Mouse (Mus musculus) CH12.LX (cell line): Measurements from ENCODE around the gene Sdhb. TPM values are rescaled to one million over a fixed set of nuclear protein-coding genes. Genes with fewer than 3 reads are reported as not detected.

Experiments
- DNase-seq: peaks from one replicate; pipeline ENCODE4 v3.0.0-alpha.2; 2013; ENCODE audit errors: extremely low read depth
- H3K27ac ChIP-seq: 2 replicates; pipeline ENCODE4 v1.5.1; 2012; ENCODE audit warnings: low read depth, mild to moderate bottlenecking, control low read depth, moderate library complexity; ENCODE audit not compliant: insufficient read depth
- H3K27me3 ChIP-seq: replicated peaks from 2 replicates; pipeline ENCODE3; 2012; ENCODE audit warnings: inconsistent platforms
- H3K36me3 ChIP-seq, 2 experiments: replicated peaks in 1 of 2; 2 replicates each; pipeline versions ENCODE3 to v1.6.1; 2012; ENCODE audit warnings: inconsistent platforms in 1 of 2, low read length in 1 of 2, mild to moderate bottlenecking in 1 of 2, mixed read lengths in 1 of 2, moderate library complexity in 1 of 2; ENCODE audit not compliant: control insufficient read depth in 1 of 2, insufficient read depth in 1 of 2
- H3K4me1 ChIP-seq, 2 experiments: 2 replicates each; pipeline ENCODE4 v1.6.1; 2012; ENCODE audit warnings: inconsistent platforms in 1 of 2, moderate library complexity in 1 of 2; ENCODE audit not compliant: insufficient read depth in 2 of 2, control insufficient read depth in 1 of 2
- H3K4me2 ChIP-seq: 2 replicates; pipeline ENCODE4 v1.6.1; 2012; ENCODE audit warnings: low read depth, mild to moderate bottlenecking, control low read depth; ENCODE audit not compliant: poor library complexity, insufficient read depth, severe bottlenecking
- H3K4me3 ChIP-seq, 3 experiments: fragments of 150-350 bp in 1 of 3; sonication (generic) in 1 of 3; replicated peaks in 1 of 3; 2 replicates each; pipeline versions ENCODE3 to v1.5.1; 2011 to 2012; ENCODE audit warnings: low read depth in 2 of 3, low read length in 2 of 3, mild to moderate bottlenecking in 2 of 3, moderate library complexity in 2 of 3, control low read depth in 1 of 3, improper control_type of control experiment in 1 of 3, inconsistent platforms in 1 of 3, mixed read lengths in 1 of 3; ENCODE audit not compliant: poor library complexity in 1 of 3
- H3K79me2 ChIP-seq: replicated peaks from 2 replicates; pipeline ENCODE4 v1.6.1; 2012; ENCODE audit warnings: mild to moderate bottlenecking, moderate library complexity; ENCODE audit not compliant: control insufficient read depth, poor library complexity, insufficient read depth, severe bottlenecking; ENCODE audit errors: extremely low read depth
- H3K9ac ChIP-seq: 2 replicates; pipeline ENCODE4 v1.6.1; 2012; ENCODE audit warnings: low read depth, mild to moderate bottlenecking, control low read depth, moderate library complexity; ENCODE audit not compliant: insufficient read depth
- H3K9me3 ChIP-seq: replicated peaks from 2 replicates; pipeline ENCODE3; 2012; ENCODE audit warnings: low read length, inconsistent platforms, mixed read lengths
- CHD1 ChIP-seq: IDR thresholded peaks from 2 replicates; pipeline ENCODE4 v1.6.1; 2012; ENCODE audit warnings: low read depth, low read length, improper control_type of control experiment, inconsistent platforms
- CHD2 ChIP-seq: IDR thresholded peaks from 2 replicates; pipeline ENCODE4 v1.6.1; 2011; ENCODE audit warnings: low read length, improper control_type of control experiment
- E2F4 ChIP-seq: IDR thresholded peaks from 2 replicates; pipeline ENCODE4 v1.6.1; 2011; ENCODE audit warnings: low read depth, low read length, improper control_type of control experiment; ENCODE audit not compliant: insufficient replicate concordance
- ELF1 ChIP-seq: IDR thresholded peaks from 2 replicates; pipeline ENCODE4 v1.6.1; 2014; ENCODE audit warnings: low read depth, mild to moderate bottlenecking, inconsistent platforms, low read length, improper control_type of control experiment
- EP300 ChIP-seq: IDR thresholded peaks from 2 replicates; pipeline ENCODE4 v1.6.1; 2011; ENCODE audit warnings: low read length, improper control_type of control experiment
- ETS1 ChIP-seq: conservative IDR thresholded peaks from 2 replicates; pipeline ENCODE4 v1.6.1; 2012; ENCODE audit warnings: low read depth, mild to moderate bottlenecking, inconsistent platforms, low read length, improper control_type of control experiment, moderate library complexity
- GABPA ChIP-seq: IDR thresholded peaks from 2 replicates; pipeline ENCODE4 v1.6.1; 2012; ENCODE audit warnings: low read depth, low read length, improper control_type of control experiment, inconsistent platforms; ENCODE audit not compliant: insufficient replicate concordance
- HCFC1 ChIP-seq: IDR thresholded peaks from 2 replicates; pipeline ENCODE4 v1.6.1; 2012; ENCODE audit warnings: low read depth, mild to moderate bottlenecking, inconsistent platforms, low read length, improper control_type of control experiment
- IRF4 ChIP-seq: IDR thresholded peaks from 2 replicates; pipeline ENCODE4 v1.6.1; 2014; ENCODE audit warnings: low read depth, mild to moderate bottlenecking, inconsistent platforms, low read length, improper control_type of control experiment
- KAT2A ChIP-seq: IDR thresholded peaks from 2 replicates; pipeline ENCODE4 v1.6.1; 2012; ENCODE audit warnings: low read length, improper control_type of control experiment, inconsistent platforms; ENCODE audit not compliant: insufficient replicate concordance
- MAFK ChIP-seq: IDR thresholded peaks from 2 replicates; pipeline ENCODE4 v1.6.1; 2011; ENCODE audit warnings: low read length, improper control_type of control experiment; ENCODE audit not compliant: insufficient replicate concordance
- MAX ChIP-seq: IDR thresholded peaks from 2 replicates; pipeline ENCODE4 v1.6.1; 2011; ENCODE audit warnings: low read length, improper control_type of control experiment
- MAZ ChIP-seq: IDR thresholded peaks from 2 replicates; pipeline ENCODE4 v1.6.1; 2012; ENCODE audit warnings: low read depth, mild to moderate bottlenecking, inconsistent platforms, low read length, improper control_type of control experiment, moderate library complexity
- MEF2A ChIP-seq: IDR thresholded peaks from 2 replicates; pipeline ENCODE4 v1.6.1; 2014; ENCODE audit warnings: low read depth, mild to moderate bottlenecking, inconsistent platforms, low read length, improper control_type of control experiment, borderline replicate concordance
- MYC ChIP-seq: IDR thresholded peaks from 2 replicates; pipeline ENCODE4 v1.6.1; 2011; ENCODE audit warnings: low read depth, mild to moderate bottlenecking, improper control_type of control experiment, low read length
- NELFE ChIP-seq: IDR thresholded peaks from 2 replicates; pipeline ENCODE4 v1.6.1; 2011; ENCODE audit warnings: low read depth, low read length, improper control_type of control experiment
- PAX5 ChIP-seq: IDR thresholded peaks from 2 replicates; pipeline ENCODE4 v1.6.1; 2012; ENCODE audit warnings: low read length, inconsistent platforms, mixed read lengths
- POLR2A ChIP-seq: IDR thresholded peaks from 2 replicates; pipeline ENCODE4 v1.6.1; 2011; ENCODE audit warnings: low read depth, mild to moderate bottlenecking, improper control_type of control experiment, low read length
- RAD21 ChIP-seq: IDR thresholded peaks from 2 replicates; pipeline ENCODE4 v1.6.1; 2011; ENCODE audit warnings: low read depth, mild to moderate bottlenecking, low read length, improper control_type of control experiment, moderate library complexity
- RCOR1 ChIP-seq: conservative IDR thresholded peaks from 2 replicates; pipeline ENCODE4 v1.6.1; 2012; ENCODE audit warnings: low read depth, mild to moderate bottlenecking, inconsistent platforms, low read length, improper control_type of control experiment
- SIN3A ChIP-seq: IDR thresholded peaks from 2 replicates; pipeline ENCODE4 v1.6.1; 2012; ENCODE audit warnings: low read length, improper control_type of control experiment, inconsistent platforms
- SMC3 ChIP-seq: IDR thresholded peaks from 2 replicates; pipeline ENCODE4 v1.6.1; 2011; ENCODE audit warnings: low read depth, low read length, improper control_type of control experiment
- TCF12 ChIP-seq: IDR thresholded peaks from 2 replicates; pipeline ENCODE4 v1.6.1; 2014; ENCODE audit warnings: low read depth, mild to moderate bottlenecking, inconsistent platforms, low read length, improper control_type of control experiment
- USF2 ChIP-seq: conservative IDR thresholded peaks from 2 replicates; pipeline ENCODE4 v1.6.1; 2011; ENCODE audit warnings: low read depth, low read length, improper control_type of control experiment
- ZC3H11A ChIP-seq: IDR thresholded peaks from 2 replicates; pipeline ENCODE4 v1.6.1; 2012; ENCODE audit warnings: low read depth, mild to moderate bottlenecking, inconsistent platforms, low read length, improper control_type of control experiment
- ZKSCAN1 ChIP-seq: IDR thresholded peaks from 2 replicates; pipeline ENCODE4 v1.6.1; 2012; ENCODE audit warnings: low read depth, inconsistent platforms, low read length, improper control_type of control experiment, borderline replicate concordance
- ZMIZ1 ChIP-seq: IDR thresholded peaks from 2 replicates; pipeline ENCODE4 v1.6.1; 2012; ENCODE audit warnings: low read depth, mild to moderate bottlenecking, inconsistent platforms, low read length, improper control_type of control experiment
- ZNF384 ChIP-seq: IDR thresholded peaks from 2 replicates; pipeline ENCODE4 v1.6.1; 2012; ENCODE audit warnings: low read depth, low read length, improper control_type of control experiment, inconsistent platforms
- dilution Hi-C: fragments of 300-500 bp; cut with MboI; formaldehyde crosslinking; loops from 2 replicates; pipeline ENCODE4 v1.14.3; 2020; ENCODE audit warnings: low sequenced_read_pairs; ENCODE audit not compliant: extremely low pct_unique_long_range_greater_than_20kb, extremely low pct_ligation_motif_present
- in situ Hi-C: fragments of 300-500 bp; cut with MboI; formaldehyde crosslinking; loops from 3 replicates; pipeline ENCODE4 v1.14.3; 2019; ENCODE audit warnings: low sequenced_read_pairs, low pct_ligation_motif_present, low pct_unique_long_range_greater_than_20kb, mixed read lengths
- polyA plus RNA-seq: library from polyadenylated mRNA; unstranded; fragments of >175 nt; gene quantifications from 2 replicates; pipeline ENCODE4 v1.2.1, GENCODE M21; 2012; ENCODE audit warnings: low read depth; ENCODE audit not compliant: insufficient read length
- total RNA-seq, 2 experiments: library from RNA; depleted of rRNA; stranded (reverse); fragments of 300-350 nt in 1 of 2; fragments of >200 nt in 1 of 2; gene quantifications; 2 replicates each; pipeline ENCODE4 v1.2.3; 2012 to 2014

Gene Sdhb
- total and polyA plus RNA-seq, 3 experiments = 156 to 190 (median 188) TPM

GRCm38 (mm10) chr4:140925648-140926047 lies 35.4 kb upstream of the Sdhb start:
- no peaks in the 10 kb centered on the region for H3K36me3 ChIP-seq
- H3K9ac ChIP-seq = no peak overlapping the region
- in situ Hi-C loops = no loop called here
- no peaks in the 10 kb centered on the region for H3K79me2 ChIP-seq
- H3K27me3 ChIP-seq = peaks cover 91% of the 10 kb centered on the region
- H3K4me1 ChIP-seq = no peaks in the 10 kb centered on the region; a peak in 1 of 4 replicates
- TF ChIP-seq ETS1 = no peak
- no peak for TF ChIP-seq E2F4
- TF ChIP-seq NELFE = no peak
- TF ChIP-seq PAX5 = no peak
- no peak for TF ChIP-seq ZNF384
- TF ChIP-seq MAX = no peak
- no peak for TF ChIP-seq POLR2A
- no peak for TF ChIP-seq SMC3
- TF ChIP-seq ELF1 = no peak
- no peak for TF ChIP-seq RAD21
- TF ChIP-seq GABPA = no peak
- TF ChIP-seq KAT2A = no peak
- TF ChIP-seq ZMIZ1 = no peak
- TF ChIP-seq MYC = no peak
- no peak for TF ChIP-seq HCFC1
- TF ChIP-seq CHD2 = no peak
- TF ChIP-seq MAFK = no peak
- no peak overlapping the region for H3K27ac ChIP-seq
- DNase-seq = no peak
- dilution Hi-C loops = no loop called here
- no peaks in the 10 kb centered on the region for H3K9me3 ChIP-seq
- H3K4me2 ChIP-seq = no peak overlapping the region
- no peak overlapping the region for H3K4me3 ChIP-seq

- TF ChIP-seq RCOR1 (no peak), CHD2 (no peak), E2F4 (no peak), PAX5 (no peak), KAT2A (no peak), SIN3A (no peak), TCF12 (no peak), USF2 (no peak), CHD1 (no peak), MYC (no peak), RAD21 (no peak), NELFE (no peak), MEF2A (no peak), IRF4 (no peak), ZKSCAN1 (no peak), ZC3H11A (no peak), EP300 (no peak), MAZ (no peak)
- H3K4me1 ChIP-seq = no peaks in the 10 kb centered on the region; a peak in 1 of 4 replicates
- H3K4me3 ChIP-seq = no peak overlapping the region
- no peaks in the 10 kb centered on the region for H3K79me2 ChIP-seq
- H3K9ac ChIP-seq = no peak overlapping the region
- dilution Hi-C loops = no loop called here
- in situ Hi-C loops = no loop called here
- no peak overlapping the region for H3K27ac ChIP-seq
- DNase-seq = no peak
- H3K4me2 ChIP-seq = no peak overlapping the region
- H3K9me3 ChIP-seq = no peaks in the 10 kb centered on the region
- peaks cover 94% of the 10 kb centered on the region for H3K27me3 ChIP-seq
- no peaks in the 10 kb centered on the region for H3K36me3 ChIP-seq
Observed at GRCm38 (mm10) chr4:140928349-140928748, 32.7 kb upstream of the Sdhb start.
